Mouse (Mus musculus): ENCODE measurements at regions not wholly inside any gene's neighbourhood (a gene's known extent, or its start where the extent isn't known, plus 50 kb on each side); places are given as distances from the start of the nearest gene placed in this dataset.

- peak; percentile 80 for DNase-seq (ENCODE audit: low spot score)
Observed at GRCm38 (mm10) chr8:79587258-79587657, 52.2 kb upstream of the Otud4 start.

GRCm38 (mm10) chr8:79584966-79585365 is 54.5 kb upstream of the Otud4 start:
- DNase-seq (ENCODE audit: low spot score), result peak; percentile 85

GRCm38 (mm10) chr8:79583326-79583725 is 56.1 kb upstream of the Otud4 start:
- DNase-seq (ENCODE audit: low spot score), result peak; percentile 41

GRCm38 (mm10) chr8:79582195-79582594 is 57.2 kb upstream of the Otud4 start:
- no peak for DNase-seq (ENCODE audit: low spot score)

GRCm38 (mm10) chr8:79576086-79576485 is 63.3 kb upstream of the Otud4 start:
- peak; percentile 40 for DNase-seq (ENCODE audit: low spot score)

- DNase-seq (ENCODE audit: low spot score), result no peak
Observed at GRCm38 (mm10) chr8:79575175-79575734, 64.2 kb upstream of the Otud4 start.

GRCm38 (mm10) chr8:79573491-79573890 is 65.9 kb upstream of the Otud4 start:
- DNase-seq (ENCODE audit: low spot score), result no peak

GRCm38 (mm10) chr8:79572526-79572925 is 66.9 kb upstream of the Otud4 start:
- no peak for DNase-seq (ENCODE audit: low spot score)

- no peak for DNase-seq (ENCODE audit: low spot score)
Observed at GRCm38 (mm10) chr8:79563101-79563500, 76.3 kb upstream of the Otud4 start.

GRCm38 (mm10) chr8:79562669-79563068 is 76.7 kb upstream of the Otud4 start:
- DNase-seq (ENCODE audit: low spot score), result peak; percentile 8

GRCm38 (mm10) chr8:79562071-79562581 is 77.3 kb upstream of the Otud4 start:
- DNase-seq (ENCODE audit: low spot score), result peak; percentile 14

GRCm38 (mm10) chr8:79561269-79562063 is 78.0 kb upstream of the Otud4 start:
- no peak for DNase-seq (ENCODE audit: low spot score)

GRCm38 (mm10) chr8:79559516-79559915 is 79.9 kb upstream of the Otud4 start:
- peak; percentile 11 for DNase-seq (ENCODE audit: low spot score)

- no peak for DNase-seq (ENCODE audit: low spot score)
Observed at GRCm38 (mm10) chr8:79554311-79554710, 85.1 kb upstream of the Otud4 start.

- DNase-seq (ENCODE audit: low spot score), result no peak
Observed at GRCm38 (mm10) chr8:79550151-79550550, 89.3 kb upstream of the Otud4 start.

- DNase-seq (ENCODE audit: low spot score), result no peak
Observed at GRCm38 (mm10) chr8:79548156-79548555, 91.3 kb upstream of the Otud4 start.

GRCm38 (mm10) chr8:79545866-79546373 is 93.5 kb upstream of the Otud4 start:
- no peak for DNase-seq (ENCODE audit: low spot score)

- no peak for DNase-seq (ENCODE audit: low spot score)
Observed at GRCm38 (mm10) chr8:79542461-79542860, 97.0 kb upstream of the Otud4 start.

GRCm38 (mm10) chr8:79540053-79540452 is 99.4 kb upstream of the Otud4 start:
- DNase-seq (ENCODE audit: low spot score), result no peak

- no peak for DNase-seq (ENCODE audit: low spot score)
Observed at GRCm38 (mm10) chr8:79534271-79534889, 105.0 kb upstream of the Otud4 start.

- DNase-seq (ENCODE audit: low spot score), result peak; percentile 55
Observed at GRCm38 (mm10) chr8:79529556-79529955, 109.9 kb upstream of the Otud4 start.

GRCm38 (mm10) chr8:79522040-79522439 is 117.4 kb upstream of the Otud4 start:
- peak; percentile 15 for DNase-seq (ENCODE audit: low spot score)

- peak; percentile 24 for DNase-seq (ENCODE audit: low spot score)
Observed at GRCm38 (mm10) chr8:79518966-79519365, 119.6 kb upstream of the Smad1 start.

Data from adipocyte (in vitro differentiated cells).